Mouse (Mus musculus): ENCODE measurements around the gene Tyk2.

Tyk2 gene

DNA sequence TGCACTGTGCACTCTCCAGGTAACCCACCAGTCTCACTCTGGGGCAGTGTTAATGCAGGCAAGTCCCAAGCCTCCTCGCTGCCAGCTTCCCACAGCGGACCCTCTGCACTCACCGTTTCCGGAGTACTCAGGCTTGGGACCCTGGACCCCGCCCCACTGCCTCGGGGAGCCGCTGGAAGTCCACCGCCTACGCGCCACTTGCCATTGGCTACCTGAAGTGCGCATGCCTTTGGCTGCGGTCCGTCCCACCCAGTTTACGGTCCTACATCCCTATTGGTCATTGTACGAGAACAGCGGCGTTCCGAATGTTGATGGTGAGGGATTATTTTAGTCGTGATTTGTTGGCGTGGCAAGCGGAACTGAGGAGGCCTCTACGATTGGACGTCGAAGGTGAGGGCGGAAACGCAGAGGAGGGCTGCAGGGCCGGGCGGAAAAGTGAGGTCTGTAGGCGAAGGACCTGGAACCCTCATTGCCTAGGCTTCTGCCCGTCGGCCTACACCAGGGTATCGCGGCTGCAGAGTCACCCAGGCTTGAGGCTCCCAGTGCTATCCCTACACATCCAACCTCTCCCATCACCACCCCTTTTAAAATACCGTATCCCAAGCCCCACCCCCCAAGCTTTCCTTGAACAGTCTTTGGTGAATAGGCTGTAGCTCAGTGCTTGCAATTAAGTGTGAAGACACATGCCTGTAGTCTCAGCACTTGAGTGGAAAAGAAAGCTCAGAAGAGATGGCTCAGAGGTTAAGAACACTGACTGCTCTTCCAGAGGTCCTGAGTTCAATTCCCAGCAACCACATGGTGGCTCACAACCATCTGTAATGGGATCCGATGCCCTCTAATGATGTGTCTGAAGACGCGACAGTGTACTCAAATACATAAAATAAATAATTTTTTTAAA lies at the start of gene Tyk2:
Gene Tyk2, minus strand, starts transcription at position 185 of the 898 bp plus-strand sequence.
- peak; percentile 89 for DNase-seq (ENCODE audit: low spot score)

DNA sequence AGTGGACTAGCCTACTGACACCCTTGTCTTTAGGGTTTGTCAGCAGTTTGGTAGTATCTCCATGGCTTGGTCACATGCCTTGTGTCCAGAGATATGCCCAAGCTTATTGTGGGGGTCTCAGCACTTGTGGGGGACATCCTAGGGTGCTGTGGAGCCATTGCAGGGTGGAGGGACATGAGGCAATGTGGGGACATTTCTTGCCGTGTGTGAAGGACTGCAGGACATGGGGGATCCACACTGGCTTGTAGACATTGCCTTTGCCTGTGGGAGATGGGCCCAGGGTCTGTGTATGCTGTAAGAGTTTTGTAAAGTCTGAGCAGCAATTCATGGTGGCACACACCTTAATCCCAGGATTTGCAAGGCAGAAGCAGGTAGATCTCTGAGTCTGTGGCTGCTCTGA lies 49.8 kb upstream of the Tyk2 start:
- DNase-seq (ENCODE audit: low spot score), result no peak

DNA sequence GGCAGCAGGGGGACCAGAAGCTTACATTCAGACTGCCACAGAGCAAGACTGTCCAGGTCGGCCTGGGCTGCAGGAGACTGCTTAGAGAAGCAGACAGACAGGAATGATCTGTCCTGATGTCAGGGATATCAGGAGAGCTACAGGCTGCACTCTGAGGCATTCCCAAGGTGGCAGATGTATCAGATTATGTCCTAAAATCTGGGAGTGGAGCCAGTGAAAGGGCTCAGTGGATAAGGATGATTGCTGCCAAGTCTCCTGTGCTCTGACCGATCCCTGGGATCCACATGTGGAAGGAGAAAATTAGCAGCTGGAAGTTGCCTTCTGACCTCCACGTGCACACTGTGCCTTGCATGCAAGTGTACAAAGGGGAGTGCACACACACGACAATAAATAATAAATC lies 49.4 kb upstream of the Tyk2 start:
- DNase-seq (ENCODE audit: low spot score), result peak; percentile 63

DNA sequence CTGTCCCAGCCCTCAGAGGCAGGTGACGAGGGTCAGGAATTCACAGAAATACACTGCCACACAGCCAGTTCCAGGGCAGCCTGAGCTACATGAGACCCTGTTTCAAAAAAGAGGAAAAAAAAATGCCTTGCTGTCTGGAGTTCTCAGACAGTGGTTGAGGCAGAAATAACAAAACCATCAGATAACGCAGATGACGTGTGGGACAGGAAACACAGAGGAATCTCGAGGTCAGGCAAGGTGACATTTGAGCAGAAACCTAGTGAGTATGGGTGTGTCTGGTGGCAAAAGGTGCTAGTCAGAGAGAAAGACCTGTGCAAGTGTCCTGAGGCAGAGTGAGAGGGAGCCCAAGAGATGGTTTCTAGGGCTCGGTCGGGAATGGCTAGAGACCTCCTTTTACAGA lies 41.3 kb upstream of the Tyk2 start:
- DNase-seq (ENCODE audit: low spot score), result no peak

DNA sequence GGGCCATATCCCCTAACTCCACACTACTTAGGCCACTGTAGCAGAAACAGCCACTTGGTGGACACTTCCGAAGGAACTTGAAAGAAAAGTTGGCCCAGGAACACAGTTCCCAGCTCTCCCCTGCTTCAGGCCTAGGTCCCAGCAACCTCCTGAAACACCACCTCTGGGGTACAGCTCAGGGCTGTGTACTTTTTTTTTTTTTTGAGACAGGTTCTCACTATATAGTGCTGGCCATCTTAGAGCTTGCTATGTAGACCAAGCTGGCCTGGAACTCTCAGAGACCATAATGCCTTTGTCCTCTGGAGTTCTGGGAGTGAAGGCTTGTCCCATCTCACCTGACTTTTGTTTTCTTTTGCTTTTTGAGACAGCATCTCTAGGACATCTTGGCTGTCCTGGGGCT lies 38.1 kb upstream of the Tyk2 start:
- DNase-seq (ENCODE audit: low spot score), result no peak

DNA sequence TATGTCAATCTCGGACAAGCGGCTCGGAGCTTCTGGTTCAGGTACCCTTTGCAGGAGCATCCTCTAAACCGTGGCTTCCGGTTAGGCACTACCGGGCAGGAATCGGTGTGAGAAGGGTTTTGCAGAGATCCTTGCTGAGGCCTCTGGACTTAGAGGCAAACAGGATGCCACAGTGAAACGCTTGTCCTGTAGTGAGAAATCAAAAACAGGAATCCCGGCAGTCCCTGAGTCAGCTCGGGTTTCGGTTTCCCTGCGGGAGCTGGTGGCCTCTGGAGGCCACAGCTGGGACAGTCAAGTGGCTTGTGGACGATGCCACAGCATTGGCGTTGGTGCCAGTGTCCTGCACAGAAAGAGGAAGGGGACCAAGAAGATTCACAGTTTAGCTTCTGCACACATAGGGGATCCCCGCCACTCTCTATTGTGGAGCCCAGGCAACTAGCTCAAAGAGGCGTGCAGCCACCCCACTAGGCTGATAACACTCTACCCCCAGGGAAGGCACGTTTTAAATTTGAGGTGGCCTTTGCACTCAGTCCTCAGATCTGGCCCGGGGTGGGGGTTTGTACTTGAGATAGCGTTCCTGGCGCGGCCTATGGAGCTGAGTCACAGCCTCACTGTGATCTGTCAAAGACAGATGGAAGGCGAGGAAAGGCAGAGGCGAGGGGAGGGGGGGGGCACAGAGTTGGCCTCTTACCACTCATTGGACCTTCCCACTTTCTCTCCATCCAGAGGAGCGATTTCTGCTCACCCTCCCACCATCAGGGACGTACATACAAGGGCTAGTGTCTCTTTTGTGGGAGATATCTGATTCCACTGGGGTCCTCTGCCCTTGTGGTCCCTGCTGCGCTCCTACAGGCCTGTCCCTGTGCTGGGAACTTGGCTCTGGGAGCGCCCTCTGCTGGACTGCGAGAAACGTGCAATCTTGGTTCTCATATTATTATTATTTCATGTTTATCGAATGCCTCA lies 37.4 kb upstream of the Tyk2 start:
- peak; percentile 79 for DNase-seq (ENCODE audit: low spot score)

DNA sequence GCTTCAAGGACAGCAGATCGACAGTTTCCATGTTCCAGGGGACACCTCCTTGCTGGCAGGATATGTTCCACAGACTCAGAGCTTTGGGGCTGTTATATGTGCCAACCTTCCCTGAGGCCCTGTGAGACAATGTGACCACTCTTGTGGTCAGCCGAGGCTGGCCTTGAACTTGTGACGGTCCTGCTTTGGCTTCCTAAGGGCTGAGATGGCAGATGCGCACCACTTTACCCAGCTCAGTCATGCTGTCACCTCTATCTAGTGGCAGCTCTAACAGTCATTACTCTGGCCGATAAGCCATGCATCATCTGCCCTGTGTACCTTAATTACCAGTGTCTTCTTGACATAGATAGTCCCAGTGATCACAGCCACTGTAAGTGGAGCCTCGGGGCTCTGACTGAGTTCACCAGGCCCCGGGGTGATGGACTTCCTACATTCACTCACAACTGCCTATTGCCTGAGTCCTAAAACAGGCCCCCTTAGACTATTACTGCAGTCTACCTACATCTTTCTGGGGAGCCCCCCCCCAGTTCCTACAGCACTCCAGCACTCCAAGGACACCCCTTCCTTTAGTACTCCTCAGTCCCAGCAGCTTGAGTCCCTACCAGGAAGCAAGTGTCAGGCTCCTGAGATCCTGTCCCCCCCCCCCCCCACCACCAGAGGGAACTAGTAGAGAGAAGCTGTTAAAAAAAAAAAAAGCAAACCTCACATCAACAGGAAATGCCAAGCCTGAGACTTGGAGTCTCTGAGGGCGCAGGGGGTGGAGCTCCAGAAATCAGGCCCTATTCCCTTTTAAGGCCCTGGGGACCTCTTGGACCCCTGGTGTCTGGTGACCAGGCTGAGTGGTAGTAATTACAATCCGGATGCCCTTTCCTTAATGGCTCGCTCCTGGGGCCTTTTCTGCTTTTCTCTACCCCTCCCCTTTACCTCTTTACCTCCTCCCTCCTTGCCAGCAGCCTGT lies 36.4 kb upstream of the Tyk2 start:
- DNase-seq (ENCODE audit: low spot score), result peak; percentile 64

DNA sequence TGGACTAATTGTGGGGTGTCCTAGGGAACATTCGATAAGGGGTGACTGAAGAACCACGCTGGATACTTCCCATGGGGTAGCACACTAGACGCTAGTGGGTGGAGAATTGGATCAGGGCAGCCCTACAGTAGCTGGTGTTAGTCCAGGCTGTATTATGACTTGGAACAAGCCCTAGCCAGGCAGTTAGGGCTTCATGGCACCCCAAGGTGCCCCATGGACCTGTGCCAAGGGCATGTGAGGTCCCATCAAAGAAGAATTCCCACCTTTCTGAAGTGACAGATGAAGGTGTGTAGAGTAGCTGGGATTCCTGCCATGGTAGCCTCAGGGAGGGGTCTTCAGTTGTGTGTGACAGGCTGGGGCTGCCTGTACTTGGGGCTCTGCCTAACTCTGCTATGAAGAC lies 35.5 kb upstream of the Tyk2 start:
- no peak for DNase-seq (ENCODE audit: low spot score)

DNA sequence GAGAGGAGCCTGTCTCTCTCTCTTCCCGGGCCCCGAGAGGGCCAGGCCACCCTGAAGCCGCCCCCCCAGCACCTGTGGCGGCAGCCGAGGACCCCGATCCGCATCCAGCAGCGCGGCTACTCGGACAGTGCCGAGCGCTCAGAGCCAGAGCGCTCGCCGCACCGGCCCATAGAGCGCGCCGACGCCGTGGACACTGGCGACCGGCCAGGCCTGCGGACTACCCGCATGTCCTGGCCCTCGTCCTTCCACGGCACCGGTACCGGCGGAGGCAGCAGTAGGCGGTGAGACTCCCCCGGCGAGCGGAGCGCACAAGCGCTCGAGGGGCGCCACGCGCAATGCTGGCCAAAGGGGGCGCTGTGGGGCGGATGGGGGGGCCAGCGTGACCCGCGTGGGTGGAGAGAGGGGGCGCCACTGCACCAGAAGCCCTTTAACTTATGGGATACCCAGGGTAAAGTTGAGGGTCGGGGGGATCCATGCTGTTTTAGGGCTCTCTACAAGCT lies 35.0 kb upstream of the Tyk2 start:
- peak; percentile 60 for DNase-seq (ENCODE audit: low spot score)

DNA sequence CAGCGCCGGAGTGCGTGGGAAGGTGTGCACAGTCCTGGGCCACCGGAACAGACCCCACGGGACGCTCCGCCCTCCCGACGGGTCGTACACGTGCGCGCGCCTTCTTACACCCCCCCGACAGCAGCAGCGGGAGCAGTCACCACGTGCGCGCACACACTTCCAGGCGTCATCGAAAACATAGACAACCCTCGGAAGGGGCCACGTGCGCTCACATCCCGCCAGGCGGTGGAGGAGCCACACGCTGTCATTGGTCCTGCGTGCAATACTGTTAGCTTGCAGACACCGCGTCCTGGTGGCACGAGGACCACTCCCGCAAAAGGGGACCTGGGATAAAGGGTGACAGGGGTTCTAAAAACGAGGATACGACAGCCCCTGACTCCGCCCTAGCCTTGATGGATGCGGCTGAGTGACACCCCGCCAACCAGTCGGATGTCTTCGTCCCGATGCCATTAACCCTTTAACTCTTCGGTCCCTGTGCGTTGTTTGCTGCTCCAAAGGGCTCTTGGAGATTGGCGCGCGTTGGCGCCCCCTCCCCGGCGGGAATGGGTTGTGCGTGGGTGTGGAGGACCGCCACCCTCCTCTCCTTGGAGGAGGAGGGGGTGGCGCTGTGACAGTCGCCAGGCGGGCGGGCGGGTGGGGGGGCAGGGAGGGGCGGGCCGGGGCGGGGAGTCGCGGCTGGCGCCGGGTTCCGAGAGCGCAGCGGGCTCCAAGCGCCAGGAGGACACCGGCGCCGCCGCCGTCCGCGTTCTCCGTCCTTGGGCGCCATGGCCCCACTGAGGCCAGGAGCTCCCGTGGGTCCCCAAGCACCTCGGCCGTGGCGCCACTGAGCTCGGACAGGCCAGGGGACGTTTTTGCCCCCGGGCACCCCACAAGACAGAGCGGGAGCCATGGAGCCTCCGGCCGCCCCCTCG lies 34.3 kb upstream of the Tyk2 start, which contains the start of gene Pde4a:
Gene Pde4a, plus strand, starts transcription at position 674 of the 911 bp plus-strand sequence.
- peak; percentile 80 for DNase-seq (ENCODE audit: low spot score)

DNA sequence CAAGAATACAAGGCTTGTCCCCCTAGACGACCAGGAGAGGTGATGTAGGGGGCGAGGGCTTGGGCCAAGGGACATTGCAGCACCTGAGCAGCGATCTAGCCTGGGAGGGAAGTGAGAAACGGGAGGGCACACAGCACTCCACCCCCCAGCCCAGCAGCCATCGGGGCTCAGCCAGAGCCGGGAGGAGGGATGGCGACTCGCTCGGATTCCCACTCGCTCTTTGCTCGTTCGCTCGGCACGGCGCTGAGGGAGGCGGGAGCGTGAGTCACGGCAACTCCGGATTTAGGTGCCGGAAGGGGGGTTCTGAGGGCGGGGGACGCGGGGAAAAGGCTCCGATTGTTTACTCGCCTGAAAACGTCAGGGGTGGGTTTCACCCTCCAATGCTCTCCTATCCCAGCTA lies 33.0 kb upstream of the Tyk2 start:
- peak; percentile 59 for DNase-seq (ENCODE audit: low spot score)

DNA sequence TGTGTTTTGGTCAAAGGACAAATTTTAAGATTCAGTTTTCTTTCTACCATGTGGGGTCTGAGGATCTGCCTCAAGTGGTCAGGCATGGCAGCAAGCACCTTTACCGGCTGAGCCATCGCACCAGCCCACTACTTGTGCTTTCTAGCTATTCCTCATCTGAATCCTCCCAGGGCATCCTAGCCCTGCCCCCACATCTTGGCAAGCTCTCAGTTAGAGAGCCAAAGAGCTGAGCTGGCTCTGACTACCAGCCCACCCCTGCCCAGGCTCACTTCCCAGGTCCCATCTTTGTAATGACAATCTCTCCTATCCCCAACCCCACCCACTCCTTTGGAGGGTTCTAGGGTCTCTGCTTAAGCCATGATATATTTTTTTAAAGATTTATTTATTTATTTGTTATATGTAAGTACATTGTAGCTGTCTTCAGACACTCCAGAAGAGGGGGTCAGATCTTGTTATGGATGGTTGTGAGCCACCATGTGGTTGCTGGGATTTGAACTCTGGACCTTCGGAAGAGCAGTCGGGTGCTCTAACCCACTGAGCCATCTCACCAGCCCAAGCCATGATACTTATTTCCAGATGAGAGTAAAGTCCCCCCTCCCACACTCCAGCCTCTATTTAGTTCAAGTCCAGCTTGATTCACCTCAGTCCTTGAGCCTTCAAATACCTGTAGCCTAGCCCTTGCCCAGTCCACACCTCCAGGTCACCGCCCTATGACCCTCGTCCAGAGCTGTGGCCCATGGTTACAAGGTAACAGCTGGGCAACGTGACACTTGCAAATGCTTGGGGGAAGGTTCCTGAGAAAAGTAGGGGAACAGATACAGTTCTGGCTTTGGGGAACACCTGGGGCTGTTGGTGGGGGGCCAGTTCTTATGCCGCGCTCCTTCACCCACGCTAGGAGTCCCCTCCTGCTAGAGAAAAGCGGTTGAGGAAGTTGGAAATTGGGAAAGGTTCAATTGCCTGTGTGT lies 32.3 kb upstream of the Tyk2 start:
- DNase-seq (ENCODE audit: low spot score), result peak; percentile 66

DNA sequence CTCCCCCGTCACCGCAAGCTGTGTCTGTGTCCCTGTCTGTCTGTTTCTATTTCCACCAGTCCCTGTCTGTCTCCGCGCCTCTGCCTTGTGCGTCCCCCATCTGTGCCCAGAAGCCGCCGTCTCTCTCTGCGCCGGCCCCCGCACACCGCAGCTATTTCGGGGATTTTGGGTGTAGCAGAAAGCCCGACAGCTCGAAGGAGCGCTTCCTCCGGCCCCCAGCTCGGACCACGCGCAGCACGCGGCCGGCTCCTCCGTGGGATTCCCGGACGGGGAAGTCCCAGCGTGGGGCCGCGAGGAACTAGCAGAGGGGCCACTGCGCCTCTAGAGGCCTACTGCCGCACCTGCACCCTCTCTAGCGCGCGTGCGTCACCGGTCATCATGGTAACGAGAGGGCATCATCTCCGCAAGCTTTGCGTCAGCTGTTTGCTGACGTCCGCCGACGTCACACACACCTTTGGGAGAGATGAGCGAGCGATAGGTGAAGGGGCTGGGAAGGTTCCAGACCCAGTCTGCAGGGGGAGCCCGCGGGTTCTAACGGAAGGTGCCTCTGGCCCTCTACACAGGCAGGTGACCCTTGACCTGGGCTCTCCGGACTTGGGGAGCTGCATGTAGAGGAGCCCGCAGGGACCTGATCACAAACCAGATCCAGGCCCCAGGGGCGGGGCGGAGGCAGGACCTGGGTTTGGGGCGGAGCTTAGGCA lies 30.3 kb upstream of the Tyk2 start:
- peak; percentile 90 for DNase-seq (ENCODE audit: low spot score)

DNA sequence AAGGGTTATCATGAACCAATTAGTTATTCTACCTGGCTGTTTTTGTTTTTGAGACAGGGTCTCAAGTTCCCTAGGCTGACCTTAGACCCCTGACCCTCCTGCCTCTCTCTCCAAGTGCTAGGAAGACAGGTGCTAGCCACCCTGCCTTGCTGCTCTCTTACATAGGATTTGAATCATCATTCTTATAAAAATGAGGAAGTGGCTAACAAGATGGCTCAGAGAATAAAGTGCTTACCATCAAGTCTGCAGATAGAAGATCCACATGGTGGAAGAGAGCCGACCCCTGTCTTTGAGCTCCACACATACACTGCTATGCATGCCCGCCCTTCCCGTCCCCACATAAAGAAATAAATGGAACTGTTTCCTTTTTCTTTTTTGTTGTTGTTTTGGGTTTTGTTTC lies 23.7 kb upstream of the Tyk2 start:
- DNase-seq (ENCODE audit: low spot score), result no peak

DNA sequence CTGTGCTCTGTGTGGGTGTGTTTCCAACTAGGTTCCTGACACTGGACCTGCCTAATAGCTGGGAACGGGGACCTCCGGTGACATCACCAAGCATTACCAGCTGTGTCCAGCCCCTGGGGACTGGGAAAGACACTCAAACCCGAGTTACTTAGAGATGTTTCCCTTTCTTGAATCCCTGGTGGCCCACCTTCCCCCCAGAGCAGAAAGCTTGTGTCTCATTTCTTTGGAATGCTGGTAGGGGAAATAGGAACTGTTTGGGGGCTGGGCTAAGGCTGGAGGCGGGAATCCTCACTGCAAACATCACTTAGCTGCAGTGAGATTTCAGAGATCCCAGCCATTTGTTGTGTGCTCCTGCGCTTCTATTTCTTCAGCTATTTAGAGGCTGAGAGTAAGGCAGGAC lies 22.8 kb upstream of the Tyk2 start:
- peak; percentile 49 for DNase-seq (ENCODE audit: low spot score)

DNA sequence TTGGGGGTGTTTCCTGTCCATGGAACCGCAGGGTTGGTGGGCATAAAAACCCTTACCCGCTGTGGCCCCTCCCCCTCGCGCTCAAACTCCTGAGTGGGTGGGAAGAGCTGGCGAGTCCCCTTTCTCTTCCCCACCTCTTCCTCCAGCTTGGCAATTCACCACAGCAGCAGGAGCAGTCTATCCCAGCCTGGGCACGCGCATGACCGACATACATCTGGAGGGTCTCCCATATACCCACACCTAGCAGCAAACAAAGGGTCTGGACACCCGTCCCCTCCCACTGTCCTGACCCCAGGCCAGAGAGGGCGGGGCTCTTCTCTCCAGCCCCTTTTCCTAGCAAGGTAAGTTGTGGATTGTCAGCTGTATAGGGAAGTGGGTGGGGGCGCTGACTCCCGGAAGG lies 22.3 kb upstream of the Tyk2 start:
- DNase-seq (ENCODE audit: low spot score), result no peak

DNA sequence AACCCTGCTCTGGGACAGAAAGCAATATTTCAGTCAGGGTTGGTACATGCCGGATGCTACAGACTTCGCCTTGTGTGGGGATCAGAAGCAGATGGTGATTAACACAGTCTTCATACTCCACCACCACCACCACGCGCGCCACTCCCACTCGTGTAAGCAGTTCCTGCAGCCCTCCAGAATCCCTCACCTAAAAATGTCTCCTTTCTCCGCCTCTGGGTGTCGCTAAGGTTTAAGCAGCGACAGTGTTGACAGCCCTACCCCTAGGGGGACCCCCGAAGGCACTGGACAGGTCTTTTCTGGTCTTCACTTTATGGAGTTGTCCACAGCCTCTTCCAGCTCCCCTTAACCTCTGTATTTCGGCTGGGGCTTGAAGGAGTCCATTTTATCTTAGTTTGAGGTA lies 21.7 kb upstream of the Tyk2 start:
- DNase-seq (ENCODE audit: low spot score), result peak; percentile 70

DNA sequence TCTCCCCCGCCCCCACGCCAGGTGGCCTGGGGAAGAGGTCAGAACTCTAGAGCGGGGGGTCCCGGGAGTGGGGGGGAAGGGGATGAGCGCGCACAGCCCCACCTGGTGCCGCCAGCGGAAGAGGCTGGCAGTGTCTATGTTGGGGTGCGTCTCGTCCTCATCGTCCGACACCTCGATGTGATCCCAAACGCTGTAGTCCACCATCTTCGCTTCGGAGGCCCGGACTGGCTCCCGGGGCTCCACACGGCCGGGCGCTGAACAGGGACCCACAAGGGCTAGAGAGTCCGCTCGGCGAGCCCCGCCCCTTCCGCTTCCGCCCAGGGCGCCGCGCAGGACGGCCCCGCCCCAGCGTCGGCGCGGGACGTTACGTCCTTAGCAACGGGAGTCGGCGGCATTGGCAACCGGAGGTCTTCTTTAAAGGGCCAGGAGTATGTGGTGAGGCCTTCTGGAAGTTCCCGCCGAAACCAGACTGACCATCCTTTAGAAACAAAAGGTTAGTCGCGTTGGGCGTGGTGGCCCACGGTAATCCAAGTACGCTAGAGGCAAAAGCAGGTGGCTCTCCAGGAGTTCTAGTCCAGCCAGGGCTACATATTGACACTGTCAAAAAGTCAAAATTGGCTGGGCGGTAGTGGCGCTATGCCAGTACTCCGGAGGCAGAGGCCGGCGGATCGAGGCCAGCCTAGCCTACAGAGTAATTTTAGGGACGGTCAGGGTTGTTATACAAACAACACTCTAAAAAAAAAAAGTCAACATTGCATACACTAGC lies 18.8 kb upstream of the Tyk2 start, which contains the start of gene Cdc37:
Gene Cdc37, minus strand, starts transcription at position 329 of the 766 bp plus-strand sequence.
- DNase-seq (ENCODE audit: low spot score), result peak; percentile 93

All from MN1 (cell line).